Comparison of ENCODE assay signal across 13 mouse cellular contexts in genomic region chr8:122685097-122685861, GRCm38 (mm10). TPM values are rescaled to one million over a fixed set of nuclear protein-coding genes. Genes with fewer than 3 reads are reported as not detected.
DNase-seq lines count a peak whose midpoint lies in the region; ATAC-seq lines count a peak whose summit lies in the region.
"Had no signal": no experiment of that assay in that cellular context is flagged by ENCODE, and none has a peak within 500 bp of the region (broad histone marks: within the 10 kb centered on the region; RNA-seq: fewer than 3 reads in every experiment).

No protein-coding gene starts in this region.

- WGBS in heart, embryonic 11.5 days (ENCODE audit: insufficient replicate concordance) = 34% methylated on average over 19 of the region's 19 CpGs
- 41% methylated on average over 19 of the region's 19 CpGs for WGBS in stomach, embryonic 15.5 days

- DNase-seq in heart, postnatal 25 days (ENCODE audit: low spot score) = no peak
- DNase-seq in spleen, adult 12 weeks (ENCODE audit: low spot score) = peak; percentile 67
- DNase-seq in spleen, adult 18-20 months = no peak
- DNase-seq in liver = peak; percentile 91
- no peak for DNase-seq in yolk sac, embryonic 10.5 days (ENCODE audit: low spot score)
- no peak for DNase-seq in urinary bladder, postnatal 4 days (ENCODE audit: low spot score in 2 of 2)
- DNase-seq: adrenal gland, postnatal 25 days; heart, adult 18-20 months; kidney, adult 8-10 months had no signal

- no peak; the same call in 1 of the 2 replicates for ATAC-seq in heart, embryonic 11.5 days (replicated peaks; ENCODE audit: insufficient number of reproducible peaks, low FRiP score, low TSS enrichment)
- ATAC-seq in stomach, embryonic 15.5 days (ENCODE audit: insufficient read depth, low FRiP score, low read depth) = peak; percentile 86
- ATAC-seq: forebrain, embryonic 16.5 days; lung, postnatal 0 days had no signal

- H3K4me3 ChIP-seq in heart, embryonic 11.5 days (ENCODE audit: low read depth, low read length) = no peak overlapping the region
- no peak overlapping the region for H3K4me3 ChIP-seq in stomach, embryonic 15.5 days (replicated peaks)

- peaks cover 17% of the 10 kb centered on the region for H3K27me3 ChIP-seq in heart, embryonic 11.5 days (ENCODE audit: control insufficient read depth, insufficient read depth, low read length)
- H3K27me3 ChIP-seq in stomach, embryonic 15.5 days (replicated peaks) = peaks cover 20% of the 10 kb centered on the region; the same call in 1 of the 2 replicates

- intact Hi-C loops in heart, postnatal 25 days (cut with DNase I) = loop anchor here (10.0 kb wide), 1 partner anchor 380 kb away; the partner anchor contains the start of gene Spg7

- no peak overlapping the region for H3K9ac ChIP-seq in heart, embryonic 11.5 days (ENCODE audit: low read depth, low read length)
- H3K9ac ChIP-seq in stomach, embryonic 15.5 days = no peak overlapping the region

- no peaks in the 10 kb centered on the region for H3K9me3 ChIP-seq in heart, embryonic 11.5 days (replicated peaks; ENCODE audit: control insufficient read depth, low read length)
- no peaks in the 10 kb centered on the region for H3K9me3 ChIP-seq in stomach, embryonic 15.5 days

- no peak overlapping the region for H3K27ac ChIP-seq in heart, embryonic 11.5 days (ENCODE audit: low read depth, low read length)
- H3K27ac ChIP-seq in stomach, embryonic 15.5 days = no peak overlapping the region

- H3K36me3 ChIP-seq in heart, embryonic 11.5 days (ENCODE audit: control insufficient read depth, insufficient read depth, low read length) = no peaks in the 10 kb centered on the region
- H3K36me3 ChIP-seq in stomach, embryonic 15.5 days = no peaks in the 10 kb centered on the region

- H3K4me2 ChIP-seq in heart, embryonic 11.5 days = 0 out of 2 replicates have a peak overlapping the region, but pooled peaks have one; percentile 11
- no peak overlapping the region for H3K4me2 ChIP-seq in stomach, embryonic 15.5 days

- peaks cover 7% of the 10 kb centered on the region for H3K4me1 ChIP-seq in heart, embryonic 11.5 days (ENCODE audit: control insufficient read depth, insufficient read depth, low read length)
- no peaks in the 10 kb centered on the region for H3K4me1 ChIP-seq in stomach, embryonic 15.5 days

RNA-seq across cellular contexts. Expression of gene Cbfa2t3, which starts 13.6 kb away (rescaled TPM):
- 5.2 and 5.4 TPM in 2 replicates for polyA plus RNA-seq in heart, embryonic 11.5 days (2014; fragmentation: Nextera tagmentation; extraction: Ambion mirVana)
- total RNA-seq in heart, postnatal 25 days (2021) = 10 to 100 TPM; 18.5 to 25.3 TPM
- polyA plus RNA-seq in stomach, embryonic 15.5 days (2015; fragmentation: Nextera tagmentation; extraction: Ambion mirVana) = 4.5 and 4.8 TPM in 2 replicates

Comparison
In these comparisons a context has a peak if more than half of its experiments do, and no peak if none do; other contexts are left out.
1. DNase-seq: peak in spleen, adult 12 weeks (single experiment) and liver (single experiment); none in heart, postnatal 25 days (single experiment), spleen, adult 18-20 months (0 of 2), yolk sac, embryonic 10.5 days (single experiment) and urinary bladder, postnatal 4 days (0 of 2).